Mouse (Mus musculus): ENCODE measurements around the gene Celf6. TPM values are rescaled to one million over a fixed set of nuclear protein-coding genes. Genes with fewer than 3 reads are reported as not detected.

The Celf6 gene
- total and polyA plus RNA-seq, 3 experiments = not detected

GRCm38 (mm10) chr9:59539441-59540137 lies 38.1 kb upstream of the Celf6 start, which contains the start of the genes Hexa and Tmem202:
Hexa (plus strand) TSS chr9:59539540.
Tmem202 (minus strand) TSS chr9:59539847.
- ATAC-seq (ENCODE audit: extremely low read depth, insufficient number of reproducible peaks, low FRiP score, poor library complexity, severe bottlenecking) = no peak
- no peaks in the 10 kb centered on the region for H3K9me3 ChIP-seq (replicated peaks)
- H3K4me1 ChIP-seq (ENCODE audit: insufficient read depth, low read depth, low read length) = no peaks in the 10 kb centered on the region; the same call in 1 of the 2 replicates
- peaks cover 33% of the 10 kb centered on the region for H3K27me3 ChIP-seq (ENCODE audit: insufficient read depth, low read length)
- no peak for TF ChIP-seq TAL1 (conservative IDR thresholded peaks at IDR 0.05; ENCODE audit: low read depth, low read length)
- no peak for TF ChIP-seq POLR2AphosphoS5 (IDR thresholded peaks at IDR 0.05; ENCODE audit: insufficient replicate concordance, low read depth, low read length)
- TF ChIP-seq CTCF (IDR thresholded peaks at IDR 0.05; ENCODE audit: low read depth, low read length) = no peak
- TF ChIP-seq GATA1 (IDR thresholded peaks at IDR 0.05; ENCODE audit: borderline replicate concordance, low read length) = no peak
- no peak for TF ChIP-seq GATA2 (IDR thresholded peaks at IDR 0.05; ENCODE audit: borderline replicate concordance, low read depth, low read length)
- no peak within 1 kb of the TSS for H3K4me3 ChIP-seq (ENCODE audit: low read depth, low read length)
- H3K36me3 ChIP-seq (replicated peaks) = no peaks in the 10 kb centered on the region
- no peak for DNase-seq (ENCODE audit: low spot score)

DNA sequence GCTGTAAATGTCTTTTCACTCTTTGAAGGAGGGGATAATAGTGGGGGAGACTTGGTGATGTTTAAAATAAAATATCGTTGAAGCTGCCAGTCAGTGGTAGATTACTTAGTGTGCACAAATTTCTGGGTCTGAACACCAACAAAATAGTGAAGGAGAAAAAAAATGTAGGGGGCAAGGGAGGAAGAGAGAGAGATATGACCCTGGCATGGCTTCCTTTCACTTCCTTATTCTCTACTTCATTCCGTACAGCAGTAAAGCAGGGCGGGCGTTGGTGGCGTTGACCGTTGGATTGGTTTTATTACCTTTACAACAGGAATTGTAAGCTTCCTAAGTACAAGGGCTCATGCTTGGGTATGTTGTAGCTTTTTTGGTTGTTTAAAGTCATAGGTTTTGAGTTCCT lies 36.1 kb upstream of the Celf6 start:
- Histone ChIP-seq H3K4me1 (ENCODE audit: insufficient read depth, low read depth, low read length) (no peaks in the 10 kb centered on the region; the same call in 1 of the 2 replicates), H3K9me3 (replicated peaks) (no peaks in the 10 kb centered on the region), H3K4me3 (ENCODE audit: low read depth, low read length) (no peak overlapping the region), H3K36me3 (replicated peaks) (no peaks in the 10 kb centered on the region), H3K27me3 (ENCODE audit: insufficient read depth, low read length) (peaks cover 35% of the 10 kb centered on the region)
- TF ChIP-seq GATA1 (IDR thresholded peaks at IDR 0.05; ENCODE audit: borderline replicate concordance, low read length) (no peak), GATA2 (IDR thresholded peaks at IDR 0.05; ENCODE audit: borderline replicate concordance, low read depth, low read length) (no peak), CTCF (IDR thresholded peaks at IDR 0.05; ENCODE audit: low read depth, low read length) (no peak), POLR2AphosphoS5 (IDR thresholded peaks at IDR 0.05; ENCODE audit: insufficient replicate concordance, low read depth, low read length) (no peak)
- no peak for ATAC-seq (ENCODE audit: extremely low read depth, insufficient number of reproducible peaks, low FRiP score, poor library complexity, severe bottlenecking)
- DNase-seq (ENCODE audit: low spot score) = no peak

- Histone ChIP-seq H3K9me3 (replicated peaks) (no peaks in the 10 kb centered on the region), H3K4me1 (ENCODE audit: insufficient read depth, low read depth, low read length) (no peaks in the 10 kb centered on the region), H3K36me3 (replicated peaks) (no peaks in the 10 kb centered on the region), H3K4me3 (ENCODE audit: low read depth, low read length) (no peak overlapping the region), H3K27me3 (ENCODE audit: insufficient read depth, low read length) (peaks cover 35% of the 10 kb centered on the region)
- DNase-seq (ENCODE audit: low spot score) = no peak
- TF ChIP-seq TAL1 (conservative IDR thresholded peaks at IDR 0.05; ENCODE audit: low read depth, low read length) = no peak
- no peak for TF ChIP-seq CTCF (IDR thresholded peaks at IDR 0.05; ENCODE audit: low read depth, low read length)
- TF ChIP-seq GATA1 (IDR thresholded peaks at IDR 0.05; ENCODE audit: borderline replicate concordance, low read length) = no peak
- TF ChIP-seq GATA2 (IDR thresholded peaks at IDR 0.05; ENCODE audit: borderline replicate concordance, low read depth, low read length) = no peak
- no peak for TF ChIP-seq POLR2AphosphoS5 (IDR thresholded peaks at IDR 0.05; ENCODE audit: insufficient replicate concordance, low read depth, low read length)
- ATAC-seq (ENCODE audit: extremely low read depth, insufficient number of reproducible peaks, low FRiP score, poor library complexity, severe bottlenecking) = no peak
These were observed 34.9 kb upstream of the Celf6 start for GRCm38 (mm10) chr9:59542766-59543324.

DNA sequence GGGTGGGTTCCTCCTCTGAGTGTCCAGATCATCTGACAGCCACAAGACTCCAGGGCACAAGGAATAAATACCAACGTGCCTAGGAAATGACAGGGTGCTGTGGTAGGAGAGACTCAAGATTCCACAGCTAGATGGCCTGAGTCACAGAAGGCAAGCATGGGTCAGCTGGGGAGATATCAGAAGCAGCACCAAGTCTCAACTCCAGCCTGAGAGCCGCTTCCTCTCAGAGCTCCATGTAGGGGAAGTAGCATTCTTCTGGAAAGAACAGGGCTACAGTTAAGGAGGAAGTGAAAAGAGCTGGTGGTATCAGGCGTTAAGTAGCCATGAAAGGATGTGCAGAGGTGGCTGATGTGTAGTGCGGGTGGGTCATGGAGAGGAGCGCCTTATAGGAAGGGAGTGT lies 33.0 kb upstream of the Celf6 start:
- ATAC-seq (ENCODE audit: extremely low read depth, insufficient number of reproducible peaks, low FRiP score, poor library complexity, severe bottlenecking) (no peak), DNase-seq (ENCODE audit: low spot score) (no peak)
- no peaks in the 10 kb centered on the region for H3K9me3 ChIP-seq (replicated peaks)
- H3K27me3 ChIP-seq (ENCODE audit: insufficient read depth, low read length) = peaks cover 30% of the 10 kb centered on the region
- no peak overlapping the region for H3K4me3 ChIP-seq (ENCODE audit: low read depth, low read length)
- no peaks in the 10 kb centered on the region for H3K36me3 ChIP-seq (replicated peaks)
- no peak for TF ChIP-seq GATA1 (IDR thresholded peaks at IDR 0.05; ENCODE audit: borderline replicate concordance, low read length)
- TF ChIP-seq CTCF (IDR thresholded peaks at IDR 0.05; ENCODE audit: low read depth, low read length) = no peak
- TF ChIP-seq GATA2 (IDR thresholded peaks at IDR 0.05; ENCODE audit: borderline replicate concordance, low read depth, low read length) = no peak
- TF ChIP-seq TAL1 (conservative IDR thresholded peaks at IDR 0.05; ENCODE audit: low read depth, low read length) = no peak
- no peak for TF ChIP-seq POLR2AphosphoS5 (IDR thresholded peaks at IDR 0.05; ENCODE audit: insufficient replicate concordance, low read depth, low read length)
- H3K4me1 ChIP-seq (ENCODE audit: insufficient read depth, low read depth, low read length) = no peaks in the 10 kb centered on the region

DNA sequence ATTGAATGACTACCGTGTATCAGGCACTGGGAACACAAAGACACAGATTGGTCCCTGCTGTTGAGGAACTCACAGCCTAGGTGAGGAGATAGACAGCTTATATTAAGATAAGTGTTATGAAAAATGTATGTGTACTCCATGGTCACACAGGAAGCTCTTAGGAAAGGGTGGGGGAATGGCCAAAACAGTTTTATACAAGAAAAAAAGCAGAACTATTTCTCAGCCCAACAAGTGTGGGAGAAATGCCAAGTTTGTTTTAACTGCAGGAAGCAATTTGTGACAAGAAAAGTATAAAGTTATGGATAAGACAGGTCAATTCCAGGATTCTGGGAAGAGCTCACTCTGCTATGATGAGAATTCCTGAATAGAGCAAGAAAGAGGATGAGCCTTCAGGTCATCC lies 29.8 kb upstream of the Celf6 start:
- H3K27me3 ChIP-seq (ENCODE audit: insufficient read depth, low read length) = peaks cover 40% of the 10 kb centered on the region
- H3K4me1 ChIP-seq (ENCODE audit: insufficient read depth, low read depth, low read length) = no peaks in the 10 kb centered on the region
- no peaks in the 10 kb centered on the region for H3K9me3 ChIP-seq (replicated peaks)
- DNase-seq (ENCODE audit: low spot score) (no peak), ATAC-seq (ENCODE audit: extremely low read depth, insufficient number of reproducible peaks, low FRiP score, poor library complexity, severe bottlenecking) (no peak)
- H3K4me3 ChIP-seq (ENCODE audit: low read depth, low read length) = no peak overlapping the region
- no peaks in the 10 kb centered on the region for H3K36me3 ChIP-seq (replicated peaks)
- no peak for TF ChIP-seq CTCF (IDR thresholded peaks at IDR 0.05; ENCODE audit: low read depth, low read length)
- no peak for TF ChIP-seq TAL1 (conservative IDR thresholded peaks at IDR 0.05; ENCODE audit: low read depth, low read length)
- TF ChIP-seq POLR2AphosphoS5 (IDR thresholded peaks at IDR 0.05; ENCODE audit: insufficient replicate concordance, low read depth, low read length) = no peak
- no peak for TF ChIP-seq GATA1 (IDR thresholded peaks at IDR 0.05; ENCODE audit: borderline replicate concordance, low read length)
- no peak for TF ChIP-seq GATA2 (IDR thresholded peaks at IDR 0.05; ENCODE audit: borderline replicate concordance, low read depth, low read length)

- H3K4me3 ChIP-seq (ENCODE audit: low read depth, low read length) = no peak overlapping the region
- TF ChIP-seq POLR2AphosphoS5 (IDR thresholded peaks at IDR 0.05; ENCODE audit: insufficient replicate concordance, low read depth, low read length) = no peak
- TF ChIP-seq TAL1 (conservative IDR thresholded peaks at IDR 0.05; ENCODE audit: low read depth, low read length) = no peak
- no peak for TF ChIP-seq CTCF (IDR thresholded peaks at IDR 0.05; ENCODE audit: low read depth, low read length)
- no peak for TF ChIP-seq GATA1 (IDR thresholded peaks at IDR 0.05; ENCODE audit: borderline replicate concordance, low read length)
- no peak for TF ChIP-seq GATA2 (IDR thresholded peaks at IDR 0.05; ENCODE audit: borderline replicate concordance, low read depth, low read length)
- no peaks in the 10 kb centered on the region for H3K4me1 ChIP-seq (ENCODE audit: insufficient read depth, low read depth, low read length)
- H3K9me3 ChIP-seq (replicated peaks) = no peaks in the 10 kb centered on the region
- ATAC-seq (ENCODE audit: extremely low read depth, insufficient number of reproducible peaks, low FRiP score, poor library complexity, severe bottlenecking) (no peak), DNase-seq (ENCODE audit: low spot score) (no peak)
- peaks cover 40% of the 10 kb centered on the region for H3K27me3 ChIP-seq (ENCODE audit: insufficient read depth, low read length)
- H3K36me3 ChIP-seq (replicated peaks) = no peaks in the 10 kb centered on the region
These were observed 28.7 kb upstream of the Celf6 start for GRCm38 (mm10) chr9:59548961-59549487.
